Mouse (Mus musculus) testis, adult 2 months (tissue): ENCODE results near the gene Mthfr. TPM values are rescaled to one million over a fixed set of nuclear protein-coding genes. Genes with fewer than 3 reads are reported as not detected.

ENCODE experiments used
- H3K27ac ChIP-seq: fragments of 200-500 bp; 2 replicates; pipeline ENCODE4 v1.5.1; 2012; ENCODE audit warnings: low read depth, low read length; ENCODE audit not compliant: control insufficient read depth, insufficient read depth
- H3K27me3 ChIP-seq: fragments of 200-500 bp; 2 replicates; pipeline ENCODE4 v1.6.1; 2012; ENCODE audit warnings: mild to moderate bottlenecking, low read length, moderate library complexity; ENCODE audit not compliant: control insufficient read depth, insufficient read depth
- H3K36me3 ChIP-seq: fragments of 200-500 bp; 2 replicates; pipeline ENCODE4 v1.6.1; 2012; ENCODE audit warnings: mild to moderate bottlenecking, low read length; ENCODE audit not compliant: control insufficient read depth, insufficient read depth
- H3K4me1 ChIP-seq: fragments of 200-500 bp; 2 replicates; pipeline ENCODE4 v1.6.1; 2012; ENCODE audit warnings: low read length; ENCODE audit not compliant: control insufficient read depth, insufficient read depth
- H3K4me3 ChIP-seq: fragments of 200-500 bp; 2 replicates; pipeline ENCODE4 v1.5.1; 2012; ENCODE audit warnings: low read depth, mild to moderate bottlenecking, low read length, moderate library complexity, mixed read lengths; ENCODE audit not compliant: control insufficient read depth
- CTCF ChIP-seq: fragments of 200-500 bp; IDR thresholded peaks from 2 replicates; pipeline ENCODE4 v1.5.1; 2012; ENCODE audit warnings: low read depth, mild to moderate bottlenecking, inconsistent platforms, low read length, moderate library complexity; ENCODE audit not compliant: control insufficient read depth, insufficient read depth, insufficient replicate concordance
- POLR2A ChIP-seq: fragments of 200-500 bp; IDR thresholded peaks from 2 replicates; pipeline ENCODE4 v1.6.1; 2012; ENCODE audit warnings: low read depth, mild to moderate bottlenecking, inconsistent platforms, low read length, moderate library complexity; ENCODE audit not compliant: control insufficient read depth
- polyA plus RNA-seq: library from polyadenylated mRNA; depleted of rRNA; stranded (reverse); fragments of >200 nt; gene quantifications from 2 replicates; pipeline ENCODE4 v1.2.3, GENCODE M21; 2012

Mthfr gene
- polyA plus RNA-seq, 1 experiment, result 31.8 TPM

- H3K27me3 ChIP-seq, result no peaks in the 10 kb centered on the region
- H3K36me3 ChIP-seq, result no peaks in the 10 kb centered on the region
- no peak overlapping the region for H3K4me3 ChIP-seq
- no peak for TF ChIP-seq CTCF
- no peak for TF ChIP-seq POLR2A
- H3K4me1 ChIP-seq, result no peaks in the 10 kb centered on the region; the same call in 1 of the 2 replicates
- H3K27ac ChIP-seq, result no peak overlapping the region
Observed at GRCm38 (mm10) chr4:148094161-148094560, 55.3 kb downstream of the Mthfr start.

- Histone ChIP-seq H3K4me3 (no peak overlapping the region), H3K4me1 (no peaks in the 10 kb centered on the region; the same call in 1 of the 2 replicates), H3K27ac (no peak overlapping the region), H3K27me3 (no peaks in the 10 kb centered on the region), H3K36me3 (no peaks in the 10 kb centered on the region)
- TF ChIP-seq CTCF, result no peak
- TF ChIP-seq POLR2A, result no peak
Observed at GRCm38 (mm10) chr4:148095081-148095480, 56.2 kb downstream of the Mthfr start.

- Histone ChIP-seq H3K4me3 (no peak overlapping the region), H3K27me3 (no peaks in the 10 kb centered on the region), H3K36me3 (no peaks in the 10 kb centered on the region), H3K27ac (no peak overlapping the region), H3K4me1 (peaks cover 4% of the 10 kb centered on the region)
- TF ChIP-seq POLR2A (no peak), CTCF (no peak)
Observed at GRCm38 (mm10) chr4:148097936-148098335, 59.1 kb downstream of the Mthfr start.

- H3K36me3 ChIP-seq, result no peaks in the 10 kb centered on the region
- H3K4me1 ChIP-seq, result peaks cover 4% of the 10 kb centered on the region
- no peak overlapping the region for H3K27ac ChIP-seq
- H3K4me3 ChIP-seq, result no peak overlapping the region
- no peaks in the 10 kb centered on the region for H3K27me3 ChIP-seq
- TF ChIP-seq CTCF (no peak), POLR2A (no peak)
Observed at GRCm38 (mm10) chr4:148098666-148099065, 59.8 kb downstream of the Mthfr start.

- no peak overlapping the region for H3K27ac ChIP-seq
- no peak for TF ChIP-seq POLR2A
- 0 out of 2 replicates have a peak, but pooled peaks have one; percentile 18 for TF ChIP-seq CTCF
- H3K4me1 ChIP-seq, result peaks cover 4% of the 10 kb centered on the region
- no peaks in the 10 kb centered on the region for H3K27me3 ChIP-seq
- no peaks in the 10 kb centered on the region for H3K36me3 ChIP-seq
- H3K4me3 ChIP-seq, result no peak overlapping the region
Observed at GRCm38 (mm10) chr4:148101801-148102527, 63.1 kb downstream of the Mthfr start.

- H3K4me1 ChIP-seq, result peaks cover 10% of the 10 kb centered on the region
- no peak overlapping the region for H3K4me3 ChIP-seq
- no peaks in the 10 kb centered on the region for H3K27me3 ChIP-seq
- no peak for TF ChIP-seq CTCF
- no peak for TF ChIP-seq POLR2A
- no peak overlapping the region for H3K27ac ChIP-seq
- no peaks in the 10 kb centered on the region for H3K36me3 ChIP-seq
Observed at GRCm38 (mm10) chr4:148104146-148104545, 65.3 kb downstream of the Mthfr start.

GRCm38 (mm10) chr4:148107621-148108291 lies 68.9 kb downstream of the Mthfr start:
- H3K4me3 ChIP-seq, result no peak overlapping the region
- H3K27ac ChIP-seq, result no peak overlapping the region
- H3K36me3 ChIP-seq, result no peaks in the 10 kb centered on the region
- H3K4me1 ChIP-seq, result peaks cover 6% of the 10 kb centered on the region
- no peaks in the 10 kb centered on the region for H3K27me3 ChIP-seq
- no peak for TF ChIP-seq POLR2A
- TF ChIP-seq CTCF, result no peak
